Mouse (Mus musculus) splenic B cell, adult 2 months (primary cell): ENCODE data around the gene Aqp1.

Source experiments
- DNase-seq: peaks from one replicate; pipeline ENCODE4 v3.0.0-alpha.2; 2011; ENCODE audit warnings: low read depth, low spot score
- H3K27me3 ChIP-seq: 2 replicates; pipeline ENCODE4 v1.6.1; 2012; ENCODE audit warnings: mild to moderate bottlenecking, low read length, moderate library complexity, mixed read lengths; ENCODE audit not compliant: control insufficient read depth, poor library complexity, insufficient read depth, severe bottlenecking
- H3K36me3 ChIP-seq: 2 replicates; pipeline ENCODE4 v1.6.1; 2012; ENCODE audit warnings: mild to moderate bottlenecking, low read length, moderate library complexity, mixed read lengths; ENCODE audit not compliant: control insufficient read depth, poor library complexity, insufficient read depth, severe bottlenecking

The Aqp1 gene

GRCm38 (mm10) chr6:55358731-55359143 lies 22.5 kb downstream of the Aqp1 start:
- peak; percentile 35 for DNase-seq
- Histone ChIP-seq H3K27me3 (no peaks in the 10 kb centered on the region), H3K36me3 (no peaks in the 10 kb centered on the region)

- DNase-seq, result no peak
- no peaks in the 10 kb centered on the region for H3K27me3 ChIP-seq
- no peaks in the 10 kb centered on the region for H3K36me3 ChIP-seq
Measured at GRCm38 (mm10) chr6:55362663-55363062, 26.4 kb downstream of the Aqp1 start.

DNA sequence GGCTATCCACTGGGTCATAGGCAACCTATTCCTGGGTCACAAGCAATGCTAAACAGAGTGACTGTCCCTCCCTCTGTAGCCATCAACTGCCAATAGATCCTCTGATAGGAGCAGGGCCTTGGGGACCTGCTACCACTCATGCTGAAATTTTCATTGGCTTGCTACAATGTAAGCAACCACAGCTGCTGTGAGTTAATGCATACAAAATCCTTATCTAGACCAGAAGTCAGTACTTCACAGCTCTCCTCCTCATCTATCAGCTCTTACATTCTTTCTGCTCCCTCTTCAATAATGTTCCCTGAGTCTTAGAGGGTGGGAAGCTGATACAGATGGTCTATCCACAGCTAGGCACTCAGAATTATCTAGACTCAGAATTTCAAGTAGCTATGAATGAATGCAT lies 30.9 kb downstream of the Aqp1 start:
- H3K36me3 ChIP-seq, result no peaks in the 10 kb centered on the region
- DNase-seq, result no peak

GRCm38 (mm10) chr6:55370831-55371230 lies 34.6 kb downstream of the Aqp1 start:
- no peak for DNase-seq

More for the DNA sequence above, 30.9 kb downstream of the Aqp1 start:
- no peaks in the 10 kb centered on the region for H3K27me3 ChIP-seq

DNA sequence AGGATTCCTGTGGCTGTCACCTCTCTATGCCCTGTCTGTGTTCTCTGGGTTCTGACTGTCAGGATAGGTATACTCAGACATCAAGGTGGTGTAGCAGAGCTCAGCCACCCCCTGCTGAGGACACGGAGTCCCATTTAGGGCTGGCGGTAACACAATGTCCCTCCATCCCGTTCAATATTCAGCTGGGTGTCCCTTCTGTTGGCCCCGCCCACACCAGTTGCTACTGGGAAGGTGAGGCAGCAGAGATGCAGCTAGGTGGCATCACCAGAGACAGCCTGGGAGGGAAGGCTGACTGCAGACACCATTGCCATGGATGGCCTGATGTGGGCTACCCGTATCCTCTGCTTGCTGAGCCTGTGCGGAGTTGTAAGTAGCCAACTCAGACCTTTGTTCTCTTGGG lies 39.8 kb downstream of the Aqp1 start, which contains the start of gene Ghrhr:
Ghrhr (plus strand) TSS at position 220 of the 400 bp plus-strand sequence.
- DNase-seq, result no peak
- H3K27me3 ChIP-seq, result no peaks in the 10 kb centered on the region
- H3K36me3 ChIP-seq, result no peaks in the 10 kb centered on the region

More at GRCm38 (mm10) chr6:55370831-55371230, 34.6 kb downstream of the Aqp1 start:
- no peaks in the 10 kb centered on the region for H3K36me3 ChIP-seq
- H3K27me3 ChIP-seq, result no peaks in the 10 kb centered on the region

GRCm38 (mm10) chr6:55376511-55376910 lies 40.3 kb downstream of the Aqp1 start:
- H3K27me3 ChIP-seq, result no peaks in the 10 kb centered on the region
- H3K36me3 ChIP-seq, result no peaks in the 10 kb centered on the region
- DNase-seq, result no peak

GRCm38 (mm10) chr6:55377461-55377860 lies 41.2 kb downstream of the Aqp1 start:
- Histone ChIP-seq H3K36me3 (no peaks in the 10 kb centered on the region), H3K27me3 (no peaks in the 10 kb centered on the region)
- DNase-seq, result no peak

DNA sequence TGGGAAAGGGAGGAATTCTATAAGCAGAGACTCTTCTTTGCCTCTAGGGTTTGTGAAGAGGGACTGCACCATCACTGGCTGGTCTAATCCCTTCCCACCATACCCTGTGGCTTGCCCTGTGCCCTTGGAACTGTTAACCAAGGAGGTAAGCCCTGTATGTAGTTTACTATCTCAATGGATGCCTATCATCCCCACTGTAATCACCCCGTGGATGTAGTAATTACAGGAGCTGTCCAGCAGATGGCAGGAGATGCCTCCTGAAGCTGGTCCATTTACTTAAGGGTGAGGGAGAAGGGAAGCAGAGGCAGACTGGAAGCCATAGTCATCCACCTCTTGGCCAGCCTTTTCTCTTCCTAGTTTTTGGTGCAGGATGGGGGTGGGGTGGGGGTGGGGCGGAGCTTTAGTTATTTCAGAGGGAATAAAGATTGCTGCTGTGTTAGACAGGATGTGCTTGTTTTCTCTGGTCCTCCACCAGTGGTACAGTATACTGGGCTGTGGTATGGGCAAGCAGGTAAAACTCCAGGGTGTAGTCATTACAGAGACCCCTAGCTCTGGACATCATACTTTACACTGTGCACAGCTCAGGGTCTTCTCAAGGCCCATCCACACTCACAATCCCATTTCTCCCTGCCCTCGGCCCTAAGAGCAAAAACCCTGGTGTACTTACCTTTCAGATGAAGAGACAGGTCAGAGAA lies 43.6 kb downstream of the Aqp1 start:
- DNase-seq, result peak; percentile 12
- H3K27me3 ChIP-seq, result no peaks in the 10 kb centered on the region
- no peaks in the 10 kb centered on the region for H3K36me3 ChIP-seq

DNA sequence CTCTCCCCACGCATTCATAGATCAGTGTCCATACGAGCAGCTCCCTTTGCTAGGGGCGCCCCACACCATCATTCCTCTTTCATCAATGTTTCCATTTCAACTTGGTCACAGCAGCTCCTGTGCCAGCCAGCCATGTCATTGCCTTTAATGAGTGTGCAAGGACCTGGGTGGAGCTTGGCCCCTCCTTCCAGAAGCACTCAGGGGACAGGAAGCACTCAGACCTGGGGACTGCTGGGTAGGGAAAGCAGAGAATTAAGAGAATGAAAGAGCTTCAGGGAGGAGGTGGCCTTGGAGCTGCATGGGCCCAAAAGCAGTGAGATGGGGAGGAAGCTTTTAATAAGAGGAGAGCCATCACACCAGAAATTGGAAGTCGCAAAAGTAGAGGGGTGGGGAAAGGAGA lies 45.7 kb downstream of the Aqp1 start:
- H3K36me3 ChIP-seq, result no peaks in the 10 kb centered on the region
- DNase-seq, result no peak
- no peaks in the 10 kb centered on the region for H3K27me3 ChIP-seq

DNA sequence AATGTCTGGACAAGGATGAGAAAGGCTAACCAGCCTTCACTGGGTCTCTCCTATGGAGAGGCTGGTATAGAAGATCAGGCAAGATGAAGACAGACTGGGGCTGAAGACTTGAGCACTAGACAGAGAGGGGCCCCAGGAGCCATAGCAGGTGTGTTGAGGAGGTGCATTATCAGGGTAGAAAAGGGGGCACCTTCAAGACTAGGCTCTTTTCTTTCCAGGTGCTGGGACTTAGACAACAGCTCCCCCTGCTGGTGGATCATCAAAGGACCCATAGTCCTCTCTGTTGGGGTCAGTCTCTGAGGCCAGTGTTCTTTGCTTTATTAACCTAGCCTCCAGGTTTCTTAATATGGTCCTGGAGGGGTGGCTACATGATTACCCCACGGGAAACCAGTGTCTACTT lies 47.7 kb downstream of the Aqp1 start:
- peak; percentile 45 for DNase-seq
- Histone ChIP-seq H3K36me3 (no peaks in the 10 kb centered on the region), H3K27me3 (no peaks in the 10 kb centered on the region)

- DNase-seq, result no peak
- H3K27me3 ChIP-seq, result no peaks in the 10 kb centered on the region
- no peaks in the 10 kb centered on the region for H3K36me3 ChIP-seq
Measured at GRCm38 (mm10) chr6:55384356-55384951, 48.2 kb downstream of the Aqp1 start.

- Histone ChIP-seq H3K36me3 (no peaks in the 10 kb centered on the region), H3K27me3 (no peaks in the 10 kb centered on the region)
- no peak for DNase-seq
Measured at GRCm38 (mm10) chr6:55388546-55389169, 52.4 kb downstream of the Aqp1 start.

GRCm38 (mm10) chr6:55389321-55389720 lies 53.1 kb downstream of the Aqp1 start:
- H3K27me3 ChIP-seq, result no peaks in the 10 kb centered on the region
- no peaks in the 10 kb centered on the region for H3K36me3 ChIP-seq
- DNase-seq, result no peak

DNA sequence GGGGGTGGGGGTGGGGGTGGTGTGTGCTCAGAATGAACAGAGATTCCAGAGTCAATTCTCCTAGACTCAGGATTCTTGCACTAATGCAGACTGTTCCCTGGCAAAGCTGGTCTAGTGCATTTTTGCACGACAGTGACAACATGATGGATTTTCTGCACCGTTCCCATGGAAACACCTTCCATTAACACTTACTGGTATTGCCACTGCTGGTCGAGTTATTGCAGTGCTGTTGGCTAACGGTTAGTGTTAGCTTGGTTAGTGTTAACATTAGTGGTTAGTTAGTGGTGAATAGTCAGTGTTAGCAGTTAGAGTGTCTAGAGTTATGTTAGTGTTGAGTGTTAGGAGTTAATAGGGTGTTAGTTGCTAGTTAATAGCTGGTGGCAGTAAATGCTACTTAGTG lies 55.6 kb downstream of the Aqp1 start:
- DNase-seq, result no peak
- no peaks in the 10 kb centered on the region for H3K36me3 ChIP-seq
- no peaks in the 10 kb centered on the region for H3K27me3 ChIP-seq

DNA sequence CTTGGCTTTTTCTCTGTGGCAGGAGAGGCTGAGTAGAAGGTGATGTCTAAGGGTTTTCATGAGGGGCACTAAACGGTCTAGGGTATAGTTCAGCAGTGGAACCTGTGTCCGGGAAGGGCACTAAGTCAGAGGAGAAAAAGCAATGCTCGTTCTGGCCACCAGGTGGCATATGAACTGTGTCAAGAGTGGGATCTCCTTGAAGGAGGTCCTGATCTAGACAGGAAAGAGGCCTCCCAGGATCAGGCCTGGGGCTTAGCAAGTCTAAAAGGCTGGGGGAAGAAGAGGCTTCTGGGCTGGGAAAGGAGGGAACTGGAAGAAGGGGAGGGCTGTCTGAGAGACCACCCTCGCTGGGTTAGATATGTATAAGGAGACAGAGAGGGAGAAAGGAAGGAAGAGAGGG lies 56.2 kb downstream of the Aqp1 start:
- peak; percentile 34 for DNase-seq
- H3K36me3 ChIP-seq, result no peaks in the 10 kb centered on the region
- H3K27me3 ChIP-seq, result no peaks in the 10 kb centered on the region
